Mouse (Mus musculus) layer of hippocampus, adult 9-10 months (tissue): ENCODE data around the gene Slc25a41.

Source experiments
- DNase-seq: peaks from one replicate; pipeline ENCODE4 v3.0.0; 2022; ENCODE audit warnings: low spot score

Slc25a41 gene

GRCm38 (mm10) chr17:57047406-57047805, 6.0 kb upstream of the Slc25a41 start:
- no peak for DNase-seq

DNA sequence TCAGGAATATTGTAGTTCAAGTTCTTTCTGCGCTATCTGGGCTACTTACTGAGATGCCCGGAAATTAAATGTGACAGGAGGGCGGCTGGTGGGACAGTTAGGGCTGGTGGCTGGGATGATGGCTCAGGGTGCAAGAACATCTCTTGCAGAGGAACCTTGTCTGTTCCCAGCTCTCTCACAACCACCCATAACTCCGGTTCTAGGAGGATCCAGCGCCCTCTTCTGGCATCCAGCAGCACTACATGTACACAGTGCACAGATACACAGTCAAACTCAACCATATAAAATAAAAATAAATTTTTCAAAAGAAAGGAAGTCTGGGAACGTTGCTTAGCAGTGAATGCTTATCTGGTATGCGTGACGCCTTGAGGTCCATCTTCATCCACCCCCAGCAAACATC, 2.5 kb downstream of the Slc25a41 start:
- no peak for DNase-seq

DNA sequence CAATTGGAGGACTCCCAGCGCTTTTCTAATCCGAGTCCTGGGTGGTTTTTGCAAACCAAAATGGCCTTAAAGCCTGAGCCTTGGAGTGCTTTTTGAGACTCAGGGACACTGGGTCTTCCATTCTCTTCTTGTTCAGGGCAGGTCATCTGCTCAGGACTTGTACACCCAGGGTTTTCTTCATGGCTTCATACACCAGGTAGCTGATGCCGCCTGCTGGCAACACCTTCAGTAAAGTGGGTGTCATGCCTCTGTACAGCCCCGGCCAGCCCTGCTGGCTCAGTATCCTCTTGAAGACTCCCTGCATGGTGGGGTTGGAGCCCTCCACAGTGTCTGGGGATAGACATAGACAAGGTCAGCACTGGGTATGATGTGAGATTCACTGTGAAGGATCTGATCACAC, 8.6 kb downstream of the Slc25a41 start:
- DNase-seq, result no peak

DNA sequence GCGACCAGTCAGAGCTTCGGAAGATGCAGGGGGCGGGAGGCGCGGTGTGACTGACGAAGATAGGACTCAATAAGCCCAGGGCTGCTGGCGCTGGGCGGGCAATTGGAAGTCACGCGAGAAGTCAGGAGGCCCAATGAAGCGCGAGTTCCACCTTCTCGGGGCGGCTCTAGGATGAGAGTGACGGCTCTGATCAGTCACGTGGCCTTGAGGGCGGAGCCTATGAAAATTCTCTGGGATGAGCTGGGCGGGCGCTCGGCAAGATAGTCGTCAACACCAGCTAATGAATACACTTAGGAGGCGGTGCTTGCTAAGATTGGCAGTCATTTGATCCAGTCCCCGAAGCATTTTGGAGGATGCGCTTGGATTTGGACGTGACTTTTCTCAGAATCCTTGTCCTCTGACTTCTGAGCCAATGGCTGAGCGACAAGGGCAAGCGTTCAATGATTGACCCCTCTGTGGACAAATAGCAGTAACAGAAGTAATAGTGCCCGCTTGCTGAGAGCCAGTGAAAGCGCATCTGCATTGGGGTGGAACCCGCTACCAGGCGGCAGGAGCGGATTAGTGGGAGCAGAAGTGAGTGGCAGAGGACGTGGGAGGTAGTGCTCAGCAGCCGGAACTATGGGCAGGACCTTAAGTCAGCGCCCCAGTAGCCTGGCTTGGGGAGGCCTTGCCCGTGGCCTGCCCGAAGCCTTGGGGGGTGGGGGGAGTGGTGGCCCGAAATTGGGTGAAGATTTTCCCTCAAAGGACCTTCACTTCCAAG, 9.6 kb downstream of the Slc25a41 start:
- peak; percentile 100 for DNase-seq

DNA sequence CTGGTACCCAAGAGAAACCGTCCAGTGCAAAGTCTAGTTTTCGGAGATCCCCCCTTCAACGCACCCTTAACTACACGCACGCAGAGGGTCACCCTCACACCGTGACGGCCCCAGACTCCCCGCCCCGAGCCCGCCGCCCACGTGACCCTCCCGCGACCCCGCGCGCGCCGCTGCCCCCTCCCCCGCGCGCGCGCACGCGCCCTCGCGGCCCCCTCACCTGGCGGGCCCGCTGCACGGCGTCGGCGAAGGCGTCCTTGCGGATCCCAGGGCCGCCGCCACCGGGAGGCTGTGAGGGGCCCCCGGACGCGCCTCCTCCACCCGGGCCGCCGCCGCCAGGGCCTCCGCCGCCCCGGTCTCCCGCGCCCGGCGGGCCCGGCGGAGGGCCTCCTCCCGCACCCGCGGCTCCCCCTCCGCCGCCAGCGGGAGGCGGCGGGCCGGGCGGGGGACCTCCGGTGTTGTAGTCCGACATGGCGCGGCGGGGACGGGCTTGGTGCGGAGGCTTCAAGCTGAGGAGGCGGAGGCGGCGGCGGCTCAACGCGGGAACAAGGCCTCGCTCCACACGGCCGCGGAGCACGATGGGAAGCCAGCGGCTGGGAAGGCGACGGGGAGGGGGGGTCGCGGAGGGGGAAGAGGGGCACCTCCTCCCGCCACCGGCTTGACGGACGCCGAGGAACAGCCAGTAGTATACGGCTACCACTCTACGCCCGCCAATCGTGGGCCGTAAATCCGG, 10.4 kb downstream of the Slc25a41 start, which contains the start of gene Khsrp:
TSS of gene Khsrp (minus strand) at position 592 of the 730 bp plus-strand sequence.
- DNase-seq, result no peak

GRCm38 (mm10) chr17:57029691-57030090, 11.8 kb downstream of the Slc25a41 start:
- DNase-seq, result no peak

DNA sequence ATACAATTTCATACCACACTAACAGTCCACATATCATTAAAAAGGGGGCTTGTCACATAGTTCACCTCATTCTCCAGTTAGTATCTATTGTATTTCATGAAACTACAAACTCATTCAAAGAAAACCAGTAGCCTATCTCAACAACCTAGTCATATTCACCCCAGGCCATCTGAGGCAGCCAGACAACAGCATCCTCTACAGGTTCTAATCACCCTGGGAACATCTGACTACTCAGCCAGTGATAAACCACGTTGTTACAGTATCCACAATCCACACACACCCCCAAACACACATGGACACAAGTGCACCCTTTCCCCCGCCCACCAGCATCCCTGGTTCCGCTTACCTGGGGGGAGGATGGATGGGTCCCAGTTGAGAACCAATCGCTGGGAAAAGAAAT, 14.0 kb downstream of the Slc25a41 start:
- DNase-seq, result no peak

- no peak for DNase-seq
These were observed 20.5 kb downstream of the Slc25a41 start for GRCm38 (mm10) chr17:57020960-57021359.

DNA sequence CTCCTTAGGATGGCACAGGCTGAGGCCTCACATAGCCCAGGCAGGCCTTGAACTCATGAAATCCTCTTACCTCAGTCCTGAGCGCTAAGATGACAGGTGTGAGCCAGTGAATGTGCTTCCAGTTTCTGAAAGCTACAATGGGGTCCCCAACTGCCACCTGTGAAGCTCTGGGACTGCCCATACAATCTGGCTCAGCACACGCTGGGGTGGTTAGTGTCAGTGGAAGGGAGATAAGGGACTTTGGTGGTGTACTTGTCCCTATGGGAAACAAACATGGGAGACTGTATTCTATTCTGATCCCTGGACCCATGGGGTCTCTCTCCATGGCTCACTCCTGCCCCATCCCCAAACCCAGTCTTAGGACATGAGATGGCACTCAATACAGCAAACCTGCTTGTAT, 21.8 kb downstream of the Slc25a41 start:
- DNase-seq, result no peak

DNA sequence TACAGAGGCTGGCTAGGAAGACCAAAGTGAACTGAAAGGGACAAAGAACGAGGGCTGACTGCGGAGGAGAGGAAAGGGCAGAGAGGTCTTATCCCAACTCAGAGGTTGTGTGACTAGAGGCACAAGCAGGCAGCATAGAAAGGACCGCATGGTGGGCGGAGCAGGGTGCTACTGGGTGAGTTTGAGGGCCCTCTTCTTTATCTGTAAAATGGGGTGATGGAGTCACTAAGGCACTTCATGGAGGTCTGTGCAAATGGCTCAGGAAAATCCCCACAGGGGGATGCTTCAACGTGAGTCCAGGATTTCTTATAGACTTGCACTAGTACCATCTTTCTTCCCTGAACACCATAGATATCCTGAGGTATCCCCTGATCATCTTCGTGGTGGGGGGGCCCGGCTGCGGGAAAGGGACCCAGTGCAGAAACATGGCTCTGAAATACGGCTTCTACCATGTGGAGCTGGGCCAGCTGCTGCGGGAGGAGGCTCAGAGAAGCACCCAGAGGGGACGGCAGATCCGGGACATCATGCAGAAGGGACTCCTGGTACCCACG, 29.1 kb downstream of the Slc25a41 start:
- DNase-seq, result no peak

- DNase-seq, result peak; percentile 93
These were observed 30.0 kb downstream of the Slc25a41 start, which contains the start of the genes Gtf2f1 and Gm17949 for GRCm38 (mm10) chr17:57011236-57012141. Gene Gtf2f1, minus strand, starts transcription at chr17:57011288. Gene Gm17949, plus strand, starts transcription at chr17:57011469.

DNA sequence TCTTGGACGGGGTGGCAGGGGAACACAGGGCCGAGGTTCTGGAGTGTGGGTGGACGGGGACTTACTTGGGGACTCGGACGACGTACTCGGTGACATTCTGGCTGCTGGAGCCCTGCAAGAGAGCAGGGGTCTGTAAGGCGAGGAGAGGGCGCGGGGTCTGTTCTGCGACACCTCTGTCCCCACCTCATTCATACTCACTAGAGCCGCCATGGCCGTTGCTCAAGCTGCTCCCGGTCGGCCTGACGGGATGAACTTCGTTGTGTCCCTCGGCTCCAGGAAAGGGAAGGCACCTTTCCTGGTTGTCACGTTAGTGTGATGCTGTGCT, 30.6 kb downstream of the Slc25a41 start:
- no peak for DNase-seq

- no peak for DNase-seq
These were observed 34.1 kb downstream of the Slc25a41 start for GRCm38 (mm10) chr17:57007137-57007905.

DNA sequence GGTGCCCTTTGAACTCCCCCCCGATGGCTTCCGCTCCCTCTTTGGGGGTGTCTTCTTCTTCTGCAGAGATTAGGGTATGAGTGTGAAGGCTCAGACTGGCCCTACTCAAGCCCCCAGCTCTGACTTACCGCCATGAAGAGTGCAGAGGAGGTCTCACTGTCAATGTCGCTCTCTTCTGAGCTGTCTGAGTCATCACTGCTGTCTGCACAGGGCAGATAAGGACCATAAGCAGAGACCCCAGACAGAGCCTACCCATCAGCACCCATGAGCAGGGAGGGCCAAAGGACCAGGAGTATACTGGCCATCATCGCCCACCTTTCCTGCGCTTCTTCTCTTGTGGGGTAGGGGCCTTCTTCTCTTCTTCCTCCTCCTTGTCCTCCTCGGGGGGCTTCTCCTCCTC, 37.5 kb downstream of the Slc25a41 start:
- no peak for DNase-seq

GRCm38 (mm10) chr17:57001228-57001627, 40.2 kb downstream of the Slc25a41 start:
- no peak for DNase-seq

- no peak for DNase-seq
These were observed 41.4 kb downstream of the Slc25a41 start, which contains the start of gene Pspn for GRCm38 (mm10) chr17:56999968-57000609. Gene Pspn, minus strand, starts transcription at chr17:57000018.

- DNase-seq, result no peak
These were observed 42.0 kb downstream of the Slc25a41 start for GRCm38 (mm10) chr17:56999414-56999813.

DNA sequence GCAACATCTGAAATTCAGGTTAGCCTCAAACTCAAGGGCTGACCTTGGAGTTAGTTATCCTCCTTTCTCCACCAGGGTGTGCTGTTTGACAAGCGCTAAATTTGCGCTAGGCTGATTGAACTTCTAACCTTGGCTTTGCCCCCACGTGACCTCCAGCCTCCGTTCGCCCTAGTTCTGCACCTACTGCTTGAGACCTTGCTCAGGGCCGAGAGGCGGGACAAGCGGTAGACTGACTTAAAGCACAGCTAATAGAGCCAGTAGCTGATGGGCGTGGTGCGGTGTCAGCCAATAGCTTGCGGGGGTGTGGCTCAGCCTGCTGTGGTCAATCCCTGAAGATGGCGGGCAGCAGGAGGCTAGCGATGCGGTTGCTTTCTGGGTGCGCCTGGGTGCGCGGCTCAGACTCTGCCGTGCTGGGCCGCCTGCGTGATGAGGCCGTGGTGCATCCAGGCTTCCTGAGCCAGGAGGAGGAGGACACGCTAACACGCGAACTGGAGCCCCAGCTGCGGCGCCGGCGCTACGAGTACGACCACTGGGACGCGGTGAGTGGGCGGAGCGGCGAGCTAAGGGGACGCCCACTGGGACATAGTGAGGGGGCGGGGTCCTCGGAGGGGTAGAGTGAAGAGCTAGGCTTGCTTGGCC, 44.3 kb downstream of the Slc25a41 start, which contains the start of gene Alkbh7:
TSS of gene Alkbh7 (plus strand) at position 311 of the 639 bp plus-strand sequence.
- peak; percentile 95 for DNase-seq

- DNase-seq, result no peak
These were observed 44.9 kb downstream of the Slc25a41 start for GRCm38 (mm10) chr17:56996506-56996905.

DNA sequence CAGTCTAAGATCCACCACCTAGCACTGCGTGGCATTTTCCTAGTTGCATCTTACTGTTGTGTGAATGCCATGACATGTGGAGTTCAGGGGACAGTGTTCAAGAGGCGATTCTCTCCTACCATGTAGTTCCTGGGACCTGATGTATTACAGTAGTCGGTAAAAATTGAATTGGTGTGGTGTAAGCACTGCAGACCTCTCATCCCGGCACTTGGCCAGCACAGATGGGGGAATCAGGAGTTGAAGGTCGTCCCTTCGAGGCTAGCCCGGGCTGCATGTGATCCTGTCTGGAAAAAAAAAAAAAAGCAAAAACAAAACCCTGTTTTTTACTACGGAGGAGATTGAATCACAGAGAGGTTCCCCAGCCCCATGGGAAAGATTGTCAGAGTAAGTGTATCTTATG, 46.4 kb downstream of the Slc25a41 start:
- no peak for DNase-seq
